Mouse (Mus musculus): ENCODE results near the gene Olfr547. TPM values are rescaled to one million over a fixed set of nuclear protein-coding genes. Genes with fewer than 3 reads are reported as not detected.

Olfr547 gene
- polyA plus RNA-seq, 1 experiment: not detected

DNA sequence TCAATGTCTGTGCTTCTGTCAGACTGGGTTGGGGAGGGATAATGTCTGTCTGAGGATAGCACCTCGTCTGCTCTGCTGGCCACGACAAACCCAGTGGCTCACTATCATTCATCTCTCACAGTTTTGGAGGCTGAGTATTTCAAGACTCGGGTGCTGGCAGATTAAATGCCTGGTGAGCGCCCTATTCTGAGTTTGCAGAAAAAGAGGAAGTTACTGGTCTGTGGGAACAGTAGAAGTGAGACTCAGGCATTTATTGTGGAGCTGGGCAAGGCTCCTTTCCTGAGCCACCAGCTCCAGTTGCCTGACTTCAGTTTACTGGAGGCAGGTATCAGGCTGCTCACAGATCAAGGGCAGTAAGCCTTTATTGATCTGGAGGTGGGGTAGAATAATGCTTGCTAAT, 20.4 kb upstream of the Olfr547 start:
- Histone ChIP-seq H3K4me1 (replicated peaks; ENCODE audit: control insufficient read depth, insufficient read depth, low read length) (peaks cover 4% of the 10 kb centered on the region), H3K36me3 (ENCODE audit: control insufficient read depth, insufficient read depth, low read length) (no peaks in the 10 kb centered on the region), H3K4me3 (ENCODE audit: control insufficient read depth, insufficient read depth, low read length) (no peak overlapping the region), H3K27ac (ENCODE audit: control insufficient read depth, insufficient read depth, low read length) (no peak overlapping the region), H3K27me3 (ENCODE audit: control insufficient read depth, insufficient read depth, low read length) (no peaks in the 10 kb centered on the region)
- DNase-seq: no peak
- TF ChIP-seq CTCF (IDR thresholded peaks at IDR 0.05; ENCODE audit: borderline replicate concordance, control insufficient read depth, extremely low read depth, insufficient read depth, low read length, poor library complexity) (no peak), POLR2A (IDR thresholded peaks at IDR 0.05; ENCODE audit: control insufficient read depth, extremely low read depth, insufficient read depth, low read length, poor library complexity) (no peak)
- 19% methylated on average over 4 of the region's 4 CpGs for WGBS

DNA sequence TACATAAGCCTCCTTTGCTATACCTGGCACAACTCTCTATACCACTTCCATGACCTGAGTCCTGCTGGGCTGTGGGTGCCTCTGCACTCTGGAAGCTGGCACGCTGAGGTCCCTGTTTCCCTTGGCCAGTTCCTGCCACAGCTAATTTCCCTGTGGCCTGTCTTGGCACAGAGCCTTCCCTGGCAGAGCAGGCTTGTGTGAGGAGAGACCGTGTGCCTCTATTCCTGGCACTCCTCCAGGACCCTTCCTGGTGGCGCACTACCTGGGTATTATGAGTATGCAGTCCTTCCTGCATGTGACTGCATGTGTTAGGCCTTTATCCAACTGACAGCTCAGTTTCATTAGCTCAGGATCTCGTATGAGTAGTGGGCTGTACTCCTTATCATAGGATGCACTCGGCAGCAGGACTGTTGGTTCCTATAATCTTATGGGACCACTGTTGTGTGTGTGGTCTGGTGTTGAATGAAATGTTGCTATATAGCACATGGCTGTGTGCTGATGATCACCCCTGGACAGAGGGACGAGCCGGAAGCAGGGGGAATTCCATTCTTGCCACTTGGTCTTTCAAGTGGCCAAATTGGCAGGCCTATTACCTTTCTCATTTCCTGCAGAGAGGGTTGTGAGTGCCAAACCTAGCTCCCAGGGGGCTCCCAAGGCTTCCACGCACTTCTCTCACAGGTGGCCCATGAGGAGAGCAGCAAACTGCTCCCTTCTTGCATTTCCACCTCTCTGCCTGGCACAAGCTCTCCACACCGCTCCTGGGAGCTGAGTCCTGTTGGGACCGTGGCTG, 18.1 kb upstream of the Olfr547 start:
- no peak for DNase-seq
- Histone ChIP-seq H3K4me3 (ENCODE audit: control insufficient read depth, insufficient read depth, low read length) (no peak overlapping the region), H3K36me3 (ENCODE audit: control insufficient read depth, insufficient read depth, low read length) (no peaks in the 10 kb centered on the region), H3K4me1 (replicated peaks; ENCODE audit: control insufficient read depth, insufficient read depth, low read length) (peaks cover 4% of the 10 kb centered on the region), H3K27me3 (ENCODE audit: control insufficient read depth, insufficient read depth, low read length) (no peaks in the 10 kb centered on the region), H3K27ac (ENCODE audit: control insufficient read depth, insufficient read depth, low read length) (no peak overlapping the region)
- 83% methylated on average over 10 of the region's 10 CpGs for WGBS
- TF ChIP-seq POLR2A (IDR thresholded peaks at IDR 0.05; ENCODE audit: control insufficient read depth, extremely low read depth, insufficient read depth, low read length, poor library complexity) (no peak), CTCF (IDR thresholded peaks at IDR 0.05; ENCODE audit: borderline replicate concordance, control insufficient read depth, extremely low read depth, insufficient read depth, low read length, poor library complexity) (no peak)

DNA sequence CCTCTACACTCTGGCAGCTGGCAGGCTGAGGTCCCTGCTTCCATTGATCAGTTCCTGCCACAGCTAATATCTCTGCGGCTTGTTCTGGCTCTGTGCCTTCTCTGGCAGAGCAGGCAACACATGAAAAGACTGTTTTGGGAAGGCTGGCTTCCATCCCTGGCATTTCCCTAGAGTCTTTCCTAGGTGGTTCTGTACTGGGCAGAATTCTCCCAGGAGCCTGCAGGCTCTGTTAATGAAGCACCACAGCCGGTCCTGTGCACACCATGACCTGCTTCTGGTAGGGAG, 17.6 kb upstream of the Olfr547 start:
- 93% methylated on average over 2 of the region's 2 CpGs for WGBS
- no peak for DNase-seq
- no peaks in the 10 kb centered on the region for H3K27me3 ChIP-seq (ENCODE audit: control insufficient read depth, insufficient read depth, low read length)
- H3K36me3 ChIP-seq (ENCODE audit: control insufficient read depth, insufficient read depth, low read length): no peaks in the 10 kb centered on the region
- TF ChIP-seq CTCF (IDR thresholded peaks at IDR 0.05; ENCODE audit: borderline replicate concordance, control insufficient read depth, extremely low read depth, insufficient read depth, low read length, poor library complexity): no peak
- TF ChIP-seq POLR2A (IDR thresholded peaks at IDR 0.05; ENCODE audit: control insufficient read depth, extremely low read depth, insufficient read depth, low read length, poor library complexity): no peak
- peaks cover 4% of the 10 kb centered on the region for H3K4me1 ChIP-seq (replicated peaks; ENCODE audit: control insufficient read depth, insufficient read depth, low read length)
- no peak overlapping the region for H3K4me3 ChIP-seq (ENCODE audit: control insufficient read depth, insufficient read depth, low read length)
- H3K27ac ChIP-seq (ENCODE audit: control insufficient read depth, insufficient read depth, low read length): no peak overlapping the region

DNA sequence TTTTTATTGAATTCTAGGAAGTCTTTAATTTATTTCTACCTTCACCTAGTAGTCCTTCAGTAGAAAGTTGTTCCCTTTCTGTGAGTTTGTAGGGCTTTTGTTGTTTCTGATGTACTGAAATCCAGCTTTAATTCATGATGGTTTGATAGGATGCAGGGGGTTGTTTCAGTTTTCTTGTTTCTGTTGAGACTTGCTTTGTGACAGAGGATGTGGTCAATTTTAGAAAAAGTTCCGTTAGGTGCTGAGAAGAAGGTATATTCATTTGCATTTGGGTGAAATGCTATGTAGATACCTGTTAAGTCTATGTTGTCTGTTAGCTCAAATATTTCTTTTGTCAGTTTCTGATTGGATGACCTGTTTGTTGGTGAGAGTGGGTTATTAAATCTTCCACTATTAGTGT, 5.5 kb upstream of the Olfr547 start:
- no peak overlapping the region for H3K27ac ChIP-seq (ENCODE audit: control insufficient read depth, insufficient read depth, low read length)
- no peaks in the 10 kb centered on the region for H3K4me1 ChIP-seq (replicated peaks; ENCODE audit: control insufficient read depth, insufficient read depth, low read length)
- no peak for DNase-seq
- H3K27me3 ChIP-seq (ENCODE audit: control insufficient read depth, insufficient read depth, low read length): no peaks in the 10 kb centered on the region
- H3K36me3 ChIP-seq (ENCODE audit: control insufficient read depth, insufficient read depth, low read length): no peaks in the 10 kb centered on the region
- 16% methylated on average over 1 of the region's 1 CpGs for WGBS
- no peak overlapping the region for H3K4me3 ChIP-seq (ENCODE audit: control insufficient read depth, insufficient read depth, low read length)
- no peak for TF ChIP-seq POLR2A (IDR thresholded peaks at IDR 0.05; ENCODE audit: control insufficient read depth, extremely low read depth, insufficient read depth, low read length, poor library complexity)
- no peak for TF ChIP-seq CTCF (IDR thresholded peaks at IDR 0.05; ENCODE audit: borderline replicate concordance, control insufficient read depth, extremely low read depth, insufficient read depth, low read length, poor library complexity)

DNA sequence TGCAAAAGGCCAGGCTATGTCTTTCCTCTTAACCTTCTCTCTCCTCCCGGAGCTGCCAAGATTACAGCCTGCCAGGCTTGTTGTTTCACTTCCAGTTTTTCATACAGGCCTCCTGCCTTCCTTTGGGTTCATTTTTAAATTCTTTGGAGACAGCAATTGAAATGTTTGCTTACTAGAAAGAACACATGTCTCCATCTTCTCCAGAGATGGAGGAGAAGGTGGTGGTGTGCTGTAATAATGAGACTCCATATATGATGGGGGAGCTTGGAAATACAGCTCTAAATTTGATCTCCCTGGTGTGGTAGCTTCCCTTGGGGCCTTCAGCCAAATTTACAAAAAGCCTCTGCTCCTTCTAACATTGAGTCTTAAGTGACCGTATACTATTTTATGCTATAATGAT, 6.0 kb downstream of the Olfr547 start, which contains the start of gene Olfr548-ps1:
TSS of gene Olfr548-ps1 (plus strand) at position 301 of the 400 bp plus-strand sequence.
- no peak within 1 kb of the TSS for H3K27ac ChIP-seq (ENCODE audit: control insufficient read depth, insufficient read depth, low read length)
- TF ChIP-seq CTCF (IDR thresholded peaks at IDR 0.05; ENCODE audit: borderline replicate concordance, control insufficient read depth, extremely low read depth, insufficient read depth, low read length, poor library complexity): no peak
- TF ChIP-seq POLR2A (IDR thresholded peaks at IDR 0.05; ENCODE audit: control insufficient read depth, extremely low read depth, insufficient read depth, low read length, poor library complexity): no peak

DNA sequence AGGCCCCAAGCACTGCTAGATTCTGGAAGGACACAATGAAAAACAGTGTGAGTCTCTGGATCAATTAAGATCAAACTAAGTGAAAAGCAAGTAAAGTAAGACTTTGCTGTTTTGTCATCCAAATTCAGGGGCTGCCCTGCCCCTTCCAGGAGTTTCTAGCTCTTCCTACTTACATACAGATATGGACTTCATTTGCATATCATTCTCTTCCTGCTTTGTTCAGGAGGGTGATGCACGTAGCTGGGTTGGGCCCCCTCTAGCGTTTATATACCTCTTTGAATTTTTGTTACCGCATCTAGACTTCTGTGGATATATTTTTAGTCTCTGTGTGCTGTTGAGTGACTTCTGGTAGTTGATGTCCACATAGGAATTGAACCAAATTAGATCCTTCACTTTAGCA, 6.7 kb downstream of the Olfr547 start:
- DNase-seq: no peak
- H3K36me3 ChIP-seq (ENCODE audit: control insufficient read depth, insufficient read depth, low read length): no peaks in the 10 kb centered on the region
- no peaks in the 10 kb centered on the region for H3K27me3 ChIP-seq (ENCODE audit: control insufficient read depth, insufficient read depth, low read length)
- no peaks in the 10 kb centered on the region for H3K4me1 ChIP-seq (replicated peaks; ENCODE audit: control insufficient read depth, insufficient read depth, low read length)
- no peak overlapping the region for H3K27ac ChIP-seq (ENCODE audit: control insufficient read depth, insufficient read depth, low read length)
- TF ChIP-seq POLR2A (IDR thresholded peaks at IDR 0.05; ENCODE audit: control insufficient read depth, extremely low read depth, insufficient read depth, low read length, poor library complexity): no peak
- TF ChIP-seq CTCF (IDR thresholded peaks at IDR 0.05; ENCODE audit: borderline replicate concordance, control insufficient read depth, extremely low read depth, insufficient read depth, low read length, poor library complexity): no peak
- no peak overlapping the region for H3K4me3 ChIP-seq (ENCODE audit: control insufficient read depth, insufficient read depth, low read length)
- WGBS: 67% methylated on average over 3 of the region's 3 CpGs

More for the DNA sequence above, 6.0 kb downstream of the Olfr547 start, which contains the start of gene Olfr548-ps1:
- Histone ChIP-seq H3K4me3 (ENCODE audit: control insufficient read depth, insufficient read depth, low read length) (no peak within 1 kb of the TSS), H3K4me1 (replicated peaks; ENCODE audit: control insufficient read depth, insufficient read depth, low read length) (no peaks in the 10 kb centered on the region), H3K27me3 (ENCODE audit: control insufficient read depth, insufficient read depth, low read length) (no peaks in the 10 kb centered on the region), H3K36me3 (ENCODE audit: control insufficient read depth, insufficient read depth, low read length) (no peaks in the 10 kb centered on the region)
- DNase-seq: no peak
- WGBS: 86% methylated on average over 2 of the region's 2 CpGs
